Mouse (Mus musculus): ENCODE data around the gene Olfr985.

- TF ChIP-seq CTCF (IDR thresholded peaks at IDR 0.05; ENCODE audit: low read depth) (no peak), EP300 (IDR thresholded peaks at IDR 0.05; ENCODE audit: low read depth) (no peak)
Measured at GRCm38 (mm10) chr9:40130556-40130955, 572 bp upstream of the Olfr985 start.
